Mouse (Mus musculus) hindbrain, embryonic 13.5 days (tissue): ENCODE data around the gene Arntl. TPM values are rescaled to one million over a fixed set of nuclear protein-coding genes. Genes with fewer than 3 reads are reported as not detected.
A peak's percentile ranks its signal among the peaks of the same experiment; 100 is the strongest.

Experiments
- ATAC-seq: fragments of 200-750 bp; cut with Nextera tagmentation; 2 replicates; pipeline ENCODE4 v1.8.0; 2017; ENCODE audit warnings: moderate TSS enrichment; ENCODE audit not compliant: low FRiP score
- H3K27ac ChIP-seq: fragments of 300-500 bp; sonication (generic); 2 replicates; pipeline ENCODE4 v1.5.1; 2015; ENCODE audit warnings: inconsistent platforms, mild to moderate bottlenecking, moderate library complexity
- H3K27me3 ChIP-seq: fragments of 300-500 bp; sonication (generic); 2 replicates; pipeline ENCODE4 v1.6.1; 2015; ENCODE audit warnings: mild to moderate bottlenecking, inconsistent platforms
- H3K36me3 ChIP-seq: fragments of 300-500 bp; sonication (generic); 2 replicates; pipeline ENCODE4 v1.6.1; 2015; ENCODE audit warnings: mild to moderate bottlenecking, inconsistent platforms
- H3K4me1 ChIP-seq: fragments of 300-500 bp; sonication (generic); replicated peaks from 2 replicates; pipeline ENCODE4 v1.6.1; 2015; ENCODE audit warnings: inconsistent platforms
- H3K4me2 ChIP-seq: fragments of 300-500 bp; sonication (generic); 2 replicates; pipeline ENCODE4 v1.6.1; 2015; ENCODE audit warnings: inconsistent platforms, mild to moderate bottlenecking, moderate library complexity
- H3K4me3 ChIP-seq: fragments of 300-500 bp; sonication (generic); 2 replicates; pipeline ENCODE4 v1.5.1; 2015; ENCODE audit warnings: mild to moderate bottlenecking, inconsistent platforms
- H3K9ac ChIP-seq: fragments of 300-500 bp; sonication (generic); 2 replicates; pipeline ENCODE4 v1.6.1; 2015; ENCODE audit warnings: mild to moderate bottlenecking, inconsistent platforms
- H3K9me3 ChIP-seq: fragments of 300-500 bp; sonication (generic); 2 replicates; pipeline ENCODE4 v1.6.1; 2016; ENCODE audit warnings: inconsistent platforms
- WGBS: fragments of 180-500 bp; shearing (Covaris S2); methylation state at CpG from one replicate; pipeline ENCODE4 v1.1.7; 2015; 5-methylcytosine and 5-hydroxymethylcytosine counted together
- polyA plus RNA-seq: library from polyadenylated mRNA; unstranded; fragments of >200 nt; fragmentation: Nextera tagmentation; extraction: Ambion mirVana; gene quantifications from 2 replicates; pipeline ENCODE4 v1.2.1, GENCODE M21; 2015

The Arntl gene
- polyA plus RNA-seq, 1 experiment from 2014 or later = 13.2 TPM

- H3K36me3 ChIP-seq = no peaks in the 10 kb centered on the region
- no peak overlapping the region for H3K27ac ChIP-seq
- no peaks in the 10 kb centered on the region for H3K9me3 ChIP-seq
- H3K4me1 ChIP-seq = peaks cover 23% of the 10 kb centered on the region
- ATAC-seq = no peak
- H3K4me3 ChIP-seq = no peak overlapping the region
- no peak overlapping the region for H3K4me2 ChIP-seq
- 46% methylated on average over 6 of the region's 6 CpGs for WGBS
- no peak overlapping the region for H3K9ac ChIP-seq
- H3K27me3 ChIP-seq = peaks cover 25% of the 10 kb centered on the region
These were observed 7.2 kb downstream of the Arntl start for GRCm38 (mm10) chr7:113214245-113215169.

GRCm38 (mm10) chr7:113216152-113216551 is 8.9 kb downstream of the Arntl start:
- H3K36me3 ChIP-seq = no peaks in the 10 kb centered on the region
- no peak overlapping the region for H3K27ac ChIP-seq
- no peak overlapping the region for H3K4me3 ChIP-seq
- no peaks in the 10 kb centered on the region for H3K9me3 ChIP-seq
- no peak for ATAC-seq
- peaks cover 8% of the 10 kb centered on the region for H3K27me3 ChIP-seq
- no peak overlapping the region for H3K9ac ChIP-seq
- peaks cover 20% of the 10 kb centered on the region for H3K4me1 ChIP-seq
- 70% methylated on average over 8 of the region's 8 CpGs for WGBS
- H3K4me2 ChIP-seq = no peak overlapping the region

- Histone ChIP-seq H3K4me2 (no peak overlapping the region), H3K27me3 (no peaks in the 10 kb centered on the region), H3K4me1 (peaks cover 19% of the 10 kb centered on the region), H3K4me3 (no peak overlapping the region), H3K27ac (no peak overlapping the region), H3K9ac (no peak overlapping the region), H3K36me3 (no peaks in the 10 kb centered on the region), H3K9me3 (no peaks in the 10 kb centered on the region)
- ATAC-seq = no peak
- WGBS = 80% methylated on average over 13 of the region's 13 CpGs
These were observed 12.2 kb downstream of the Arntl start for GRCm38 (mm10) chr7:113219416-113219815.

- Histone ChIP-seq H3K4me2 (no peak overlapping the region), H3K36me3 (no peaks in the 10 kb centered on the region), H3K27ac (no peak overlapping the region), H3K9ac (no peak overlapping the region), H3K9me3 (no peaks in the 10 kb centered on the region), H3K27me3 (no peaks in the 10 kb centered on the region), H3K4me1 (peaks cover 15% of the 10 kb centered on the region), H3K4me3 (no peak overlapping the region)
- 91% methylated on average over 3 of the region's 3 CpGs for WGBS
- no peak for ATAC-seq
These were observed 12.6 kb downstream of the Arntl start for GRCm38 (mm10) chr7:113219864-113220263.

DNA sequence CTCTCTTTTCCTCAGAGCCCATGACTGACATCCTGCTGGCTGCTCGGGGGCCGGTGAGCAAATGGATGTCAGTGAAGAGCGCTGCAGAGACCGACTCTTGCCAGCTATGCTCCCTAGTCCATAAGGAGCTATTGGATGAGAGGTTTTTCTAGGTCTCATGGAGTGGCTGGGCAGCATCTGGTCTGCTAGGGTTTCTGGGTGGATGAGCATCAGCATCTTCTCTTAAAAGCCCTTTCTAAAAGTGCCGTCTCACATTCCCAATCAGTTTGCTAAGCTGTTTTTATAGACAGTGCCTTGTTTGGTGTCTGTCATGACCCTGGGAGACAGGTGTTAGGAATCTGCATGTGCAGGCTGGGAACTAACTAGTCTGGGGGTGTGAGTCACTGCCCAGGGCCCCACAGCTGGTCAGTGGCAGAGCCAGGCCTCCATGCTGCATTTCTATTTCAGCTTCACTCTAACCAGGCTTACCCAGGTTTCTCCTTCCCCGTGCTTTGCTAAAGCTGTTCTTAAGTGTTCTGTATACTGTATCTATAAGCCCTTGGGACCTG is 13.5 kb downstream of the Arntl start:
- H3K27me3 ChIP-seq = no peaks in the 10 kb centered on the region
- no peak overlapping the region for H3K4me2 ChIP-seq
- H3K9me3 ChIP-seq = no peaks in the 10 kb centered on the region
- no peak for ATAC-seq
- WGBS = 60% methylated on average over 6 of the region's 6 CpGs
- H3K27ac ChIP-seq = 0 out of 2 replicates have a peak overlapping the region, but pooled peaks have one; percentile 20
- no peak overlapping the region for H3K9ac ChIP-seq
- no peaks in the 10 kb centered on the region for H3K36me3 ChIP-seq
- H3K4me3 ChIP-seq = no peak overlapping the region
- peaks cover 8% of the 10 kb centered on the region for H3K4me1 ChIP-seq

DNA sequence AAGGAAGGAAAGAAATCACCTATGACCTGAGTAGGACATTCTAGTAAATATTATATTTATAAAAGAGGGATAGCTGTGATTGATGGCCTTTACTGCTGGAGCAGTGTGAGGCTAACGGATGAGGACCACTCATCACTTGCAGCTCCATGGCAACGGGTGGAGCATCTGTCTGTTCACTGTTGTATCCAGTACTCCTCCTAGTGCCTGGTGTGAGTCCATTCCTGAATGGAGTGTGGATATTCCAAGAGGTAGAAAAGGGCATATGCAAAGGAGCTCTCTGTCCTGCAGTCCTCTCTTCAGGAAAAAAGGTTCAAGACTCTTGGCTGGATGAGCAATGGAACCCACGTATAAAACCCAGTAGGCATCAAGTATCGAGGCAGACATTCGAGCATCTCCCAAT is 15.6 kb downstream of the Arntl start:
- no peaks in the 10 kb centered on the region for H3K36me3 ChIP-seq
- ATAC-seq = no peak
- no peak overlapping the region for H3K9ac ChIP-seq

GRCm38 (mm10) chr7:113224620-113225019 is 17.4 kb downstream of the Arntl start:
- no peak overlapping the region for H3K27ac ChIP-seq
- H3K4me2 ChIP-seq = no peak overlapping the region
- H3K36me3 ChIP-seq = no peaks in the 10 kb centered on the region
- H3K4me3 ChIP-seq = no peak overlapping the region
- H3K27me3 ChIP-seq = no peaks in the 10 kb centered on the region
- H3K9ac ChIP-seq = no peak overlapping the region
- WGBS = 89% methylated on average over 1 of the region's 1 CpGs
- H3K9me3 ChIP-seq = no peaks in the 10 kb centered on the region
- peaks cover 16% of the 10 kb centered on the region for H3K4me1 ChIP-seq
- ATAC-seq = no peak

More for the DNA sequence above, 15.6 kb downstream of the Arntl start:
- Histone ChIP-seq H3K27me3 (no peaks in the 10 kb centered on the region), H3K4me2 (no peak overlapping the region), H3K4me3 (no peak overlapping the region), H3K27ac (no peak overlapping the region), H3K9me3 (no peaks in the 10 kb centered on the region), H3K4me1 (peaks cover 8% of the 10 kb centered on the region)
- WGBS = 76% methylated on average over 5 of the region's 5 CpGs

- Histone ChIP-seq H3K27ac (no peak overlapping the region), H3K9ac (no peak overlapping the region), H3K36me3 (no peaks in the 10 kb centered on the region), H3K4me2 (no peak overlapping the region), H3K9me3 (no peaks in the 10 kb centered on the region), H3K4me3 (no peak overlapping the region), H3K27me3 (no peaks in the 10 kb centered on the region), H3K4me1 (peaks cover 8% of the 10 kb centered on the region)
- 83% methylated on average over 6 of the region's 6 CpGs for WGBS
- ATAC-seq = no peak
These were observed 21.2 kb downstream of the Arntl start for GRCm38 (mm10) chr7:113228498-113228897.

DNA sequence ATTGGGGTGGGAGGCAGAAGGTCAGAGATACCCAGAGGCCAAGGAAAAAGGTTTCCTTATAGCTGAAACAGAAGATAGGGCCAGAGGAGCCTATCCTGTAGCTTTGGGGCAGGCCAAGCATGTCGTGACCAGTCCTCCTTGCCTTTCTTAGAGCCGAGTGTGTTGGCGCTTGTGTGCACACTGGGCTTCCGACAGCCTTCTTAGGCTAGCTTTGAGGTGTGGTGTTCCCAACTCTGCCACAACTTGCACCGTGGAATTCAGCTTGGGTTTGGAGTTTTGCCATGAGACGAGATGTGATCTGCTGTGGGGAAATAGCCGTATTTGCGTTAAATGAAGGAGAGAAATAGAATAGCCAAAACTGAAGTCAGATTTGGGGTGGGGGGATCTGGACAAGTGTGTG is 28.9 kb downstream of the Arntl start:
- WGBS = 92% methylated on average over 8 of the region's 8 CpGs
- Histone ChIP-seq H3K4me3 (no peak overlapping the region), H3K4me2 (no peak overlapping the region), H3K9ac (no peak overlapping the region), H3K27me3 (no peaks in the 10 kb centered on the region), H3K27ac (no peak overlapping the region), H3K36me3 (peaks cover 4% of the 10 kb centered on the region; the same call in 1 of the 2 replicates), H3K9me3 (no peaks in the 10 kb centered on the region), H3K4me1 (peaks cover 5% of the 10 kb centered on the region; the same call in 1 of the 2 replicates)
- no peak for ATAC-seq

GRCm38 (mm10) chr7:113238365-113238764 is 31.1 kb downstream of the Arntl start:
- Histone ChIP-seq H3K9ac (no peak overlapping the region), H3K27ac (no peak overlapping the region), H3K4me3 (no peak overlapping the region), H3K4me2 (no peak overlapping the region), H3K36me3 (peaks cover 4% of the 10 kb centered on the region; the same call in 1 of the 2 replicates), H3K9me3 (no peaks in the 10 kb centered on the region), H3K4me1 (peaks cover 20% of the 10 kb centered on the region), H3K27me3 (no peaks in the 10 kb centered on the region)
- WGBS = 76% methylated on average over 6 of the region's 6 CpGs
- ATAC-seq = no peak

DNA sequence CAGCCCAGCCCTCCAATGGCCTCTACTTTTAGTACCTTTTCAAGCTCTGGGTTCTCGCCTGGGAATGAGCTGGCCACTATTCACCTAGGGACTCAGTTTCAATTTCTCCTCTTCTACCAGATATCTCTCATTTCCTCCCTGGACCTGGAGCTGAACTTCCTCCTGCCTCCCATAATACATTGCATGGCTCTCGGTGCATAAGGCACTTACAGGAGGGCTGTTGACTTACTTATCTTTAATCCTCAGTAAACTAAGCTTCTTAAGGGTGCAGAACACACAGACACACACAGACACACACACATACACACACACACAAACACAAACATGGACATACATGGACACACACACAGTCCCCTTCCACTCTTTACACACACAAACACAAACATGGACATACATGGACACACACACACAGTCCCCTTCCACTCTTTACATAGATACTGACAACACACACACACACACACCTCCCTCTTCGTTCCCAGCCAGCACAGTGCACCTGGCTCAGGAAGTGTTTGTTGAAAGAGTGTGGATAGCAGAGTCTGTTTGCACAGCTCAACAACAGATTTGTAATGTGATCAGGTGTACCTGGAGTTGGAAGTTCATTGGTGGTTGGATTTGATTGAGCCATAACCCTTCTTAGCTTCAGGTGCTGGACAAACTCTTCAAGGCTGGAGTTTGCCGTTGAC is 32.3 kb downstream of the Arntl start:
- peaks cover 4% of the 10 kb centered on the region; the same call in 1 of the 2 replicates for H3K36me3 ChIP-seq
- 90% methylated on average over 4 of the region's 4 CpGs for WGBS
- H3K4me3 ChIP-seq = no peak overlapping the region
- H3K27ac ChIP-seq = no peak overlapping the region
- no peaks in the 10 kb centered on the region for H3K9me3 ChIP-seq
- H3K9ac ChIP-seq = no peak overlapping the region
- no peaks in the 10 kb centered on the region for H3K27me3 ChIP-seq
- peaks cover 20% of the 10 kb centered on the region for H3K4me1 ChIP-seq
- no peak overlapping the region for H3K4me2 ChIP-seq
- no peak for ATAC-seq

GRCm38 (mm10) chr7:113240438-113240837 is 33.2 kb downstream of the Arntl start:
- 81% methylated on average over 1 of the region's 1 CpGs for WGBS
- Histone ChIP-seq H3K27me3 (no peaks in the 10 kb centered on the region), H3K9ac (no peak overlapping the region), H3K27ac (no peak overlapping the region), H3K4me2 (no peak overlapping the region), H3K4me3 (no peak overlapping the region), H3K4me1 (peaks cover 28% of the 10 kb centered on the region), H3K9me3 (no peaks in the 10 kb centered on the region), H3K36me3 (peaks cover 1% of the 10 kb centered on the region; the same call in 1 of the 2 replicates)
- ATAC-seq = no peak
